Mouse (Mus musculus) intestine, embryonic 16.5 days (tissue): ENCODE measurements around the gene Col15a1. TPM values are rescaled to one million over a fixed set of nuclear protein-coding genes. Genes with fewer than 3 reads are reported as not detected.
A peak's percentile ranks its signal among the peaks of the same experiment; 100 is the strongest.

Experiments used
- ATAC-seq: fragments of 200-750 bp; cut with Nextera tagmentation; 2 replicates; pipeline ENCODE4 v1.8.0; 2017; ENCODE audit warnings: moderate TSS enrichment, moderate library complexity
- H3K27ac ChIP-seq: fragments of 300-500 bp; sonication (generic); 2 replicates; pipeline ENCODE4 v1.5.1; 2014; ENCODE audit warnings: mild to moderate bottlenecking, low read length
- H3K27me3 ChIP-seq: fragments of 300-500 bp; sonication (generic); replicated peaks from 2 replicates; pipeline ENCODE4 v1.6.1; 2014; ENCODE audit warnings: low read length, control low read depth, mixed read lengths; ENCODE audit not compliant: control insufficient read depth, insufficient read depth
- H3K36me3 ChIP-seq: fragments of 300-500 bp; sonication (generic); 2 replicates; pipeline ENCODE4 v1.6.1; 2014; ENCODE audit warnings: low read length, control low read depth; ENCODE audit not compliant: control insufficient read depth, insufficient read depth
- H3K4me1 ChIP-seq: fragments of 300-500 bp; sonication (generic); 2 replicates; pipeline ENCODE4 v1.6.1; 2014; ENCODE audit warnings: low read length, control low read depth, mixed read lengths; ENCODE audit not compliant: control insufficient read depth, insufficient read depth
- H3K4me2 ChIP-seq: fragments of 300-500 bp; sonication (generic); 2 replicates; pipeline ENCODE4 v1.6.1; 2014; ENCODE audit warnings: low read depth, low read length, control low read depth
- H3K4me3 ChIP-seq: fragments of 300-500 bp; sonication (generic); 2 replicates; pipeline ENCODE4 v1.5.1; 2014; ENCODE audit warnings: mild to moderate bottlenecking, low read length
- H3K9ac ChIP-seq: fragments of 300-500 bp; sonication (generic); 2 replicates; pipeline ENCODE4 v1.6.1; 2014; ENCODE audit warnings: low read depth, low read length
- H3K9me3 ChIP-seq: fragments of 300-500 bp; sonication (generic); 2 replicates; pipeline ENCODE4 v1.6.1; 2016; ENCODE audit warnings: low read length, control low read depth; ENCODE audit not compliant: control insufficient read depth
- WGBS: fragments of 180-500 bp; shearing (Covaris S2); extraction: QIAGEN DNeasy Blood & Tissue Kit; methylation state at CpG from one replicate; pipeline ENCODE4 v1.1.7; 2014; 5-methylcytosine and 5-hydroxymethylcytosine counted together
- polyA plus RNA-seq: library from polyadenylated mRNA; unstranded; fragments of >200 nt; fragmentation: Nextera tagmentation; extraction: Ambion mirVana; gene quantifications from 2 replicates; pipeline ENCODE4 v1.2.1, GENCODE M21; 2015

Col15a1 gene
- polyA plus RNA-seq, 1 experiment from 2014 or later = 12.7 TPM

- WGBS = 42% methylated on average over 5 of the region's 5 CpGs
- Histone ChIP-seq H3K36me3 (no peaks in the 10 kb centered on the region), H3K27me3 (no peaks in the 10 kb centered on the region), H3K4me2 (no peak overlapping the region), H3K27ac (no peak overlapping the region), H3K4me1 (peaks cover 3% of the 10 kb centered on the region), H3K9me3 (no peaks in the 10 kb centered on the region), H3K4me3 (no peak overlapping the region), H3K9ac (no peak overlapping the region)
- ATAC-seq = peak; percentile 64; the same call in 1 of the 2 replicates
Measured at GRCm38 (mm10) chr4:47251069-47251468, 43.1 kb downstream of the Col15a1 start.

- ATAC-seq = no peak
- Histone ChIP-seq H3K27me3 (no peaks in the 10 kb centered on the region), H3K4me1 (peaks cover 3% of the 10 kb centered on the region; the same call in 1 of the 2 replicates), H3K36me3 (no peaks in the 10 kb centered on the region), H3K9me3 (no peaks in the 10 kb centered on the region), H3K4me2 (no peak overlapping the region), H3K9ac (no peak overlapping the region), H3K4me3 (no peak overlapping the region), H3K27ac (no peak overlapping the region)
- WGBS = 79% methylated on average over 11 of the region's 11 CpGs
Measured at GRCm38 (mm10) chr4:47251693-47252435, 43.9 kb downstream of the Col15a1 start.

GRCm38 (mm10) chr4:47252627-47253026 is 44.7 kb downstream of the Col15a1 start:
- ATAC-seq = no peak
- H3K36me3 ChIP-seq = no peaks in the 10 kb centered on the region
- no peaks in the 10 kb centered on the region for H3K27me3 ChIP-seq
- no peak overlapping the region for H3K4me2 ChIP-seq
- no peak overlapping the region for H3K27ac ChIP-seq
- no peak overlapping the region for H3K9ac ChIP-seq
- H3K9me3 ChIP-seq = no peaks in the 10 kb centered on the region
- WGBS = 95% methylated on average over 3 of the region's 3 CpGs
- no peaks in the 10 kb centered on the region for H3K4me1 ChIP-seq
- H3K4me3 ChIP-seq = no peak overlapping the region

DNA sequence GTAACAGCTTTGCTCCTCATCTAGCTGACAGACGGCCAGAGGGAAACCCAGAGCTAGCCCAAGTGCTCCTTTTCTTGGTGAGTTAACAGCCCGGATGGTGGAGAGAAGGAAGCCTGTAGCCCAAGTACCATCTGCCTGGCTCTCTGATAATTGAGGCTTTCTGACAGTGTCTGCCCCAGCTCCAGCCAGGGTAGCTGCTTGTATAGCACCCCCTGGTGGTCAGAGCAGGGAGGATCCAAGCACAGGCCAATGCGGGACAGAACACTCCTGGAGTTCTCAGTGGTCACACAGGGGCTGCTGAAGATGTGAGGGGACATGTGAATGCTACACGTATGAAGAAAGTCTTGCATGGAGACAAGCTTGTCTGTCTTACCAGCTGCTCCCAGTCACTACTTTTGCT is 47.7 kb downstream of the Col15a1 start:
- H3K4me1 ChIP-seq = no peaks in the 10 kb centered on the region
- no peak overlapping the region for H3K4me2 ChIP-seq
- no peaks in the 10 kb centered on the region for H3K27me3 ChIP-seq
- no peak overlapping the region for H3K4me3 ChIP-seq
- no peaks in the 10 kb centered on the region for H3K36me3 ChIP-seq
- no peaks in the 10 kb centered on the region for H3K9me3 ChIP-seq
- H3K27ac ChIP-seq = no peak overlapping the region
- 49% methylated on average over 4 of the region's 4 CpGs for WGBS
- ATAC-seq = no peak
- H3K9ac ChIP-seq = no peak overlapping the region

- WGBS = 52% methylated on average over 3 of the region's 3 CpGs
Measured at GRCm38 (mm10) chr4:47258201-47258600, 50.2 kb downstream of the Col15a1 start.

GRCm38 (mm10) chr4:47261049-47261448 is 53.1 kb downstream of the Col15a1 start:
- peak overlapping the region; percentile 46; the same call in 1 of the 2 replicates for H3K27ac ChIP-seq
- ATAC-seq = peak; percentile 88
- no peaks in the 10 kb centered on the region for H3K4me1 ChIP-seq
- no peaks in the 10 kb centered on the region for H3K9me3 ChIP-seq
- WGBS = 70% methylated on average over 6 of the region's 6 CpGs
- no peak overlapping the region for H3K4me3 ChIP-seq
- no peaks in the 10 kb centered on the region for H3K36me3 ChIP-seq
- no peak overlapping the region for H3K9ac ChIP-seq
- H3K4me2 ChIP-seq = no peak overlapping the region
- no peaks in the 10 kb centered on the region for H3K27me3 ChIP-seq

More at GRCm38 (mm10) chr4:47258201-47258600, 50.2 kb downstream of the Col15a1 start:
- Histone ChIP-seq H3K36me3 (no peaks in the 10 kb centered on the region), H3K9ac (no peak overlapping the region), H3K4me1 (no peaks in the 10 kb centered on the region), H3K4me2 (no peak overlapping the region), H3K27me3 (no peaks in the 10 kb centered on the region), H3K4me3 (no peak overlapping the region), H3K9me3 (no peaks in the 10 kb centered on the region), H3K27ac (no peak overlapping the region)
- ATAC-seq = no peak

- no peaks in the 10 kb centered on the region for H3K36me3 ChIP-seq
- H3K4me3 ChIP-seq = no peak overlapping the region
- no peaks in the 10 kb centered on the region for H3K27me3 ChIP-seq
- no peak overlapping the region for H3K27ac ChIP-seq
- H3K9ac ChIP-seq = no peak overlapping the region
- 71% methylated on average over 5 of the region's 5 CpGs for WGBS
- H3K9me3 ChIP-seq = no peaks in the 10 kb centered on the region
- no peak for ATAC-seq
- H3K4me2 ChIP-seq = no peak overlapping the region
- H3K4me1 ChIP-seq = no peaks in the 10 kb centered on the region
Measured at GRCm38 (mm10) chr4:47261919-47262318, 54.0 kb downstream of the Col15a1 start.

DNA sequence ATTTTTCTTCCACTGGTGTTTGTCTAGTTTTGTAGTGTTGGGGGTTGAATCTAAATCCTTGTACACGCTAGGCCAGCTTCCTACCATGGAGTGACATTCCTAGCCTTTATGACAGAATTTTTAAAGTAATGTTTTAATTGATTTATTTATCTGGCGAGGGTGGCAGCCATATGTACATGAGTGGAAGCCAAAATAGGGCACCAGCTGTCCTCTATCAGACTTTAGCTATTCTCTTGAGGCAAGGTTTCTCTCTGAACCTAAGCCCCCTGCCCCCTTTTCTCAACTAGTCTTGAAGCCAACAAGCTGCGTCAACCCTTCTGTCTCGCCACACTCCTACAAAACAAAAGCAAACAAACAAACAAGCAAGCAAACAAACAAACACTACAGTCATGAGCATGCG is 57.6 kb downstream of the Col15a1 start:
- H3K4me3 ChIP-seq = no peak overlapping the region
- 82% methylated on average over 5 of the region's 5 CpGs for WGBS
- H3K9me3 ChIP-seq = no peaks in the 10 kb centered on the region
- H3K9ac ChIP-seq = no peak overlapping the region
- H3K27ac ChIP-seq = no peak overlapping the region
- no peak for ATAC-seq
- H3K4me2 ChIP-seq = no peak overlapping the region
- no peaks in the 10 kb centered on the region for H3K36me3 ChIP-seq
- H3K27me3 ChIP-seq = no peaks in the 10 kb centered on the region
- H3K4me1 ChIP-seq = no peaks in the 10 kb centered on the region

GRCm38 (mm10) chr4:47272452-47273130 is 64.6 kb downstream of the Col15a1 start:
- no peak overlapping the region for H3K4me2 ChIP-seq
- WGBS = 80% methylated on average over 9 of the region's 9 CpGs
- no peaks in the 10 kb centered on the region for H3K36me3 ChIP-seq
- no peaks in the 10 kb centered on the region for H3K27me3 ChIP-seq
- H3K9ac ChIP-seq = no peak overlapping the region
- ATAC-seq = no peak
- H3K27ac ChIP-seq = no peak overlapping the region
- no peak overlapping the region for H3K4me3 ChIP-seq
- H3K9me3 ChIP-seq = no peaks in the 10 kb centered on the region
- H3K4me1 ChIP-seq = no peaks in the 10 kb centered on the region
